Mouse (Mus musculus) 3T3-L1 (cell line): ENCODE data around the gene Plpp7.

Experiments
- DNase-seq: peaks from one replicate; pipeline ENCODE4 v3.0.0-alpha.2; 2015; ENCODE audit warnings: low read depth, low spot score

Plpp7 gene

DNA sequence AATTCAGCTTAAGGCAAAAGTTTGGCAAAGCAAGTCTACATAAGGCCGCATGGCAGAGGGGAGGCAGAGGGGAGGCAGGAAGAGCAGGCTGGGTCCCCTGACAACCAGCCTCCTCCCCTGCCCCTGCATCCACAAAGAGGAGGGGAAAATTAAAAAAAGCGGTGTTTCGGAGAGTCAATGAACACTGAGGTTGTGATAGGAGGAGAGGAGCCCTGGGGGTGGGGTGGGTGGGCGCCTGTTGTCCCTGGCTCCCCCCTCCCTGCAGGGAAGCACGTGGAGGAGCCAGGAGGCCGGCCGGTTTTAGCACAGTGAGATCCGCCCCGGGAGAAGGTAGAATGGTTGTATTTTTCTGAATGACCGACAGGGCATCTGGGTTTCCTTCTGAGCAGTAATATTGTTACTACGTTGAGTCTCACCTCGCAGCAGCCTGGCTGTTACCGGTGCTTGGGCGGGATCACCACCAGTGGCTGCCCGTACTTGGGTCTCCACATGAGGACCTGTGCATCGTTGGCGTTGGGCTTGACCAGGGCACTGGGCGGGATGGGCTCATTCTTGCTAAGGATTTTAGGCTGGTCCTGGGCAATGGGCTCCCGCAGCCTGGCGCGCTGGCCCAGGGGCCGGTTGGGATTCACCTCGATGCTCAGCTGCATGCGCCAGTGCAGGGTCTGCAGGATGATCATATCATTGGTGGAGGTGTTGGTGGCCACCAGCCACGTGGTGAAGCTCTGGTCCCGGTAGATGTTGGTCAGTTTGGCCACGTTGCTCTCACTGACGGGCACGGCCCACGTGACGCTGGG lies 26.3 kb upstream of the Plpp7 start:
- no peak for DNase-seq

DNA sequence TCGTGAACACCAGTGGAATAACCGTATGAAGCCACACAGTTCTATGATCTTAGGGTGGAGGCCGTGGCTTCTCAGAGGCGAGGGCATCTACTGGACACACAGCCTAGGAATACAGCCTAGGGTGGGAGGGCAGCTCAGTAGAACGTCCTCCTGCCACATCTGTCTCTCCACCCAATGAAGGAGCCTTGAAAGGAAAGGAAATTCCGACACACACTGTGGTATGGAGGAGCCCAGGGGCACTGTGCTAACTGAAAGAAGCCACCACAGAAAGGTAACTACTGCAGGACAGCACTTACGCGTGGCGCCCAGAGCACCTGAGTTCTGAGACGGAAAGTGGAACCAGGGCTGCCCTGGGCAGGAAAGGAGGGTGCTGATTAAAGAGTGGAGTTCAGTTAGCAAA lies 24.6 kb upstream of the Plpp7 start:
- no peak for DNase-seq

DNA sequence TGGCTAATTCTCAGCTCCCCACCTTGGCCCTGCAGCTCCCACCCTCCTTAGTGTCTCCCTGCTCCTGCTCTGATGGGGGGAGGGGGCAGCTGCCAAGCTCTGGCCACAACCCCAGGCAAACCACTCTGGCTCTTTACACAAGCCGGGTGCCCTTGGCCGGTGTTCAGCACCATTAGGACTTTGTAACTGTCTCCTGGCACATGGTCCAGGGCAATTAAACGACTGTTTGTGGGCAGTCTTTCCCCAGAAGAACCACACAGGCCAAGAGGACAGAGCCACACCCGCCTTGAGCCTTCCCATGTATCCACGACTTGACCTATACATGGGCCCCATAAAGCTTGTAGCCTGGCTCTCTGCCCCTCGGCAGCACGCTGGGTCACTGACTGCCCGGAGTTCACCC lies 20.9 kb upstream of the Plpp7 start:
- DNase-seq = no peak

DNA sequence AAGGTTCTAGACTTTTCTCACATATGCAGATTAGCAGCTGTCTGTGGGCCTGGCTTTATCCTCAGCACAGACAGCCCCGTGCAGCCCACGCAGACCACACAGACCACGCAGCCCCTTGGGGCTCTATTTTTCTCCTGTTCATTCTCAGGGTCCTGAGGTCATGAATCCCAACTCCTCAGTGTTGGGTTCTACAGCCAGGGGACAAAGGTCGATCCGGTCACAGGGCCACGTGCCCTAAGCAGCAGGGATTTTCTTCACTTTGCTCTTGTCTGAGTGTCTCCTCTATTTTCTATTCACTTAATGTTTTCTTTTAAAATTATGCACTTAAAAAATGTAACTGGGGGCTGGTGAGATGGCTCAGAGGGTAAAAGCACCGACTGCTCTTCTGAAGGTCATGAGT lies 20.0 kb upstream of the Plpp7 start:
- DNase-seq = no peak

DNA sequence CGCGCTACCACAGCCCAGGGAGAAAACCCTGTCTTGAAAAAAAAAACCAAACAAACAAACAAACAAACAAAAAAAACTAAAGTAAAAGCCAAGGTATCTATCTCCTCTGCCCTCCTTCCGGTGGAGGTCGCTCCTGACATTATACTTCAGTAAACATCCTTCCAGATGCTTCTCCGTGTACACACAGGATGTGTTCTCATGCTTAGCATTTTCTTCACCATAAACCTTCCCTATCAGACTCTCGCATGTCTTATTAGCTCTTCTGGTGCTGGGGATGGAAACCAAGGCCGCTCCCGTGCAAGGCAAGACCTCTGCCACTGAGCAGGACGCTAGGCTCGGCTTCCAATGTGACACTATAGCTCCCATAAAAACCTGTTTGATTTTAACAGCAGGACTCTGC lies 17.6 kb upstream of the Plpp7 start:
- DNase-seq = no peak

DNA sequence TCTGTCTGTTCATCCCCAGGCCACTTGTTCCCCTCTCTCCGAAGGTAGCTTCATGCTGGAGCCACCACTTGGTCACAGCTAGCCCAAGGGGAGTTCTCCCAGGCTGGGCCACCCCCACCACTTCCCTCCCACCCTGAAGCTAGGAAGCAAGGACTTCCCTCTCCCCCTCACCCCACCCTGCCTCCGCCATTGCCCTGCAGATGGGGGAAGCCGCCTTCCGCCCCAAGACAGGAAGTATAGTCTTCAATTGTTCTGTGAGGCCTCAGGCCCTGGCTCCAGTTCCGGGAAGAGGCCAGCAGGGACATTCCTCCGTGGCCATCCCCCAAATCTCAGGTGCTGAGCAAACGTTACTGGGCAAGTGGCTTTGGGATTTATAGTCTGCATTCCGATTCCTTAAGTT lies 16.8 kb upstream of the Plpp7 start:
- DNase-seq = no peak

DNA sequence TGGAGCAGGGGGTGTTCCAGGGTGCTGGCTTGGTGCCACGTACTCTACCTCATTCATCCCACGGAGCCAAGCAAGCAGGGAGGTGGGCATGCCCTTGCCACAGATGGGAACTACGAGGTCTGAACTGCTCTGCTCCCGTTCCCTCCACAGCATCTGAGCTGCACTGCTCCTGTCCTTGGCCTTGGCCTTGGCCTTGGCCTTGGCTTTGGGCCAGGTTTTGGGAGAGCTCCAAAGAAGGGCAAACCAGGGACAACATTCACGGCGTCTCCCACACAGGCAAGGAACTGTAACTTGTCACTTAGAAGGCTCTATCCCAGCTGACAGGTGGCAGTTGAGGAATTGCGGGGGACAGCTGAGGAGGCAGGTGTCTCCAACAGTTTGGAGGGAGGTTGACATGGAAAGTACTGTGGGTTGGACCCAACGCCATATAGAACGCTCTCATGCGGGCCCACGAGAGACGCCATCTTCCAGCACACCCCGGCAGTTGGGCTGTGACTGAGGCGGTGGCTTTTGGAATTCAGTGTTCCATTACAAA lies 16.1 kb upstream of the Plpp7 start:
- no peak for DNase-seq

DNA sequence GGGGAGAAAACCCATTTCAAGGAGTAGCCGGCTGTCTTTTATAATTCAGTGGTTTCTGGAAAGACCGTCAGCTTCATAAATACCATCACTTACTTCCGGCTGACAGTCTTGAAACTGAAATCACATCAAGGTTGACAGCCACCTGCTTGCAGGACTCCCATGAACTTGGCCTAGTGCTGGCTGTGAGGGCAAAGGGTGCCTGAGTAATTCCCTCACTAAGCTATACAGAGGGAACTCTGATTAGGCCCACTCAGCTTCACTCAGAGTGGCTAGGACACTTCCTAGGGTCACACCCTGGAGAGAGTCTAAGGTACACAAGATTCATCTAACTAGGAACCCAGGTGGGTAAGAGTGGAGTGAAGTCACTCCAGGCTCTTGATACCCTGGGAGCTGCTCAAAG lies 14.6 kb upstream of the Plpp7 start:
- no peak for DNase-seq

DNA sequence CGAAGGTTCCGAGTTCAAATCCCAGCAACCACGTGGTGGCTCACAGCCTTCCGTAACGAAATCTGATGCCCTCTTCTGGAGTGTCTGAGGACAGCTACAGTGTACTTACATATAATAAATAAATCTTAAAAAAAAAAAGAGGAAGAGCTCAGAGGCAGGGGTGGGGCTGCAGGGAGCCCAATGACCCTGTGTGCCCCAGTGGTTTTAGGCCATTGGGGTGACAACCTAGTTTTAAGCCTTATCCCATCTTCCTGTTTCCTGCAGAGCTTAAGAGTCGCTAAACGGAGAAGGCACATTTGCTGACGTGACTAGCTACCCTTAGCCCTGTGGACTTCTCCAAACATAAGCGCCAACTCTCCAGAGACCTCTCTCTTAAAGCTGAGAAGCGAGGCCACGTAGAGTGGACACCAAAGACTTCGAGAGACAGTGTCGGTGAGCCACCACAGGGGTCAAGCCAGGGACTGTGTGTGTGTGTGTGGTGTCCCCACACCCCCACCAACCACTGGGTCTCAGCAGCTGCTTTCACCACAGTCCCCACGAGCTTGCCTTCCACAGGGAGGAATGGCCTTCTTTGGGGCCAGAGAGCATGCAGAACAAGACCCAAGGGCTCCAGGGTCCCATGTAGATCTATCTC lies 13.9 kb upstream of the Plpp7 start:
- no peak for DNase-seq

DNA sequence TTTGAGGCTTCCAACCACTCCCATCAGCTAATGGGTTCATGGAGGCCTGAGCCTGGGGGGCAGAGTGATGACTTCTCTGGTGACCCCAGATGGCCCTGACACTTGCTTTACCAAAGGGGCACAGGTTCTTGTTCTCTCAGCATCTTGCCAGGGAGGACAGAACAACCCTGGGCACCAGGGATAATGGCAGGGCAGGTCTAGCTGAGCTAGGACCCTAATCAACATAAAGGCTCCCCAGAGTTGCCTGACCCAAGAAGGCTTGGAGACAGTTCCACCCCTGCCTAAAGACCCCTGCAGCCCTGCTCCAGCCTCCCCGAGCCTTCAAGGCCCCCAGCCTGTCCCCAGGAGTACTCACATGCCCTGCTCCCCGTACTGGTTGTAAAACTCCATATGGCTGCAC lies 13.1 kb upstream of the Plpp7 start:
- no peak for DNase-seq

DNA sequence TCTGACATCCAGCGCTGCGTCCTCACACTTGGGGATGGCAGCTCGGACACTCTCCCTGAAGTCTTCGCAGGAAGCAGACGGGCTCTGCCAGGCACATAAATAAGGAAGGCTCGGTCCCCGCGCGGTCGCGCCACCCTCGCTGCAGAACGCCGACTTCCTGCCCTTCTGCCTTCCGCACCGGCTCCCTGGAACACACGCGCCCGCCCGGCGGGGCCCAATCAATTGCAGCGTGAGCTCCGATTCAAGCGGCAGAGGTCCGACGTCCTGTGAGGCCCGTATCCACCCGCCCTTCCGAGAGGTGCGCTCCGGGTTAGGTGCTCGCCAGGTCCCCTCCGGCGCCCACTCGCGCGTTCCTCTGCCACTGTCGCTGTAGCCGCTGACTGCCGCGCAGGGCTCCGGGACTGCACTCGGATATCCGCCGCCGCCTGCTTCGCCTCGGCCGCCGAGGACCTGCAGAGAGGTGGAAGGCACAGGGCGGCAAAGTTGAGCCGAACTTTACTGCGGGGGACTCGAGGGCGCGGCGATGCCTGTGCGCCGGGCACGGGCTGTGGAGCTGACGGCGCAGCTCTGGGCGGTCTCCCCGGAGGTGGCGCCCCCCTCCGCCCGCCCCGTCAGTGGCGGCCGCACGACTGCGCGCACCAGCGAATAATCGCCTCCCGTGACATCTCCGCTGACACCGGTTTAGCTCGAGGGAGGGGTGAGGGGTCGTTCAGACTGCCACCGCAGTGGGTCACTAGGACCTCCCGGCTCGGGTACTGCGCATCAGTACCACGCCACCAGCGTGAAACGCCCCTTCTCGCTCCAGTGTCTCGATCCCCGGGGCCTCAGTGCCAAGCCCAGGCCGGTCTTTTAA lies 11.9 kb upstream of the Plpp7 start:
- no peak for DNase-seq

DNA sequence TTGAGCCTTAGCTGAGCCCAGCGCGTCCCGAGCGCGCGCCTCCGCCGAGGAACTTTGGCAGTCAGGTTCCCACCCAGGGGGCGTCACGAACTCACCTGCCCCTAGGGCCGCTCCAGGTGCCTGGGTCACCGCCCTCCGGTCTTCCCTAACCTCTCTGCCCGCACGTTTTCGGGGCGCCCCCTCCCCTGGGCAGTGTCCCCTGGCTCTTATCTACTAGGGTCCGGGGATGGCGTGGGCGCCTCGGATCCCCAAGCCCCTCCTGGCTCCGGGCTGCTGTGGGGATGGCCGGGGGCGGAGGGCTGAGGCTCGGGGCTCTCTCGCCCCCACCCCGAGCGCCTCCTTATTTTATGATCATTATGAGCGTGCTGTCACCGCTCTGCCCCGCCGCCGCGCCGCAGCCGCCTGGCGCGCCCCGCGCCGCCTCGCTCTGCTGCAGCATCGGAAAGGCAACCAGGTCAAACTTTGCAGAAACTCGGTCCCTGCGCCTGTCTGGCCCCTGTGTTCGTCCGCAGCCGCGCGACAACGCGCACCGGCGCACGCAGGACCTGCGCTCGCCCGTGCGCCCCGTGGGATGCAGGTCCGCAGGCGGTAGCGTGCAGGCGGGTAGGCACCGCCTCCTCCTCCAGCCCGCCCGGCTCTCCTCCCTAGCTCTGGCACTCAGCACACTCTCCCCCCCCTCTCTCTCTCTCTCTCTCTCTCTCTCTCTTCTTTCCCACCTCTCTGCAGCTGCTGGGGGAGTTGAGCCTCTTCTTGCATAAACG lies 11.0 kb upstream of the Plpp7 start, which contains the start of gene Fam78a:
Fam78a (minus strand) TSS at position 747 of the 761 bp plus-strand sequence.
- DNase-seq = no peak

DNA sequence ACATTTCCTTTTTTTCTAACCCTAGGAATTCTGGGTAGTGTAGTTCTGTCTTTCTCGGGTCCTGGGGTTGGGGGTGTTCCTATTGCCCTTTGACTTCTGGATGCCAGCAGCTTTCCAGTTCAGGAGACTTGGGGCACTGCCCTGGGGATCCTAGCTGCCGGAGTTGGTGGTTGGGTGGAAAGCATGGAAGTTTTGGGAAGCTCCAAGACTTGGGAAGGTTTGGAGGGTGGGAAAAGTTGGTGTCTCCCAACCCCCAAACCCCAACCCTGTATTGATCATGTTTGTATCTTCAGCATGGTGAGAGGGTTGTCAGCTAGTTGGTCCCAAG lies 10.5 kb upstream of the Plpp7 start:
- DNase-seq = no peak

DNA sequence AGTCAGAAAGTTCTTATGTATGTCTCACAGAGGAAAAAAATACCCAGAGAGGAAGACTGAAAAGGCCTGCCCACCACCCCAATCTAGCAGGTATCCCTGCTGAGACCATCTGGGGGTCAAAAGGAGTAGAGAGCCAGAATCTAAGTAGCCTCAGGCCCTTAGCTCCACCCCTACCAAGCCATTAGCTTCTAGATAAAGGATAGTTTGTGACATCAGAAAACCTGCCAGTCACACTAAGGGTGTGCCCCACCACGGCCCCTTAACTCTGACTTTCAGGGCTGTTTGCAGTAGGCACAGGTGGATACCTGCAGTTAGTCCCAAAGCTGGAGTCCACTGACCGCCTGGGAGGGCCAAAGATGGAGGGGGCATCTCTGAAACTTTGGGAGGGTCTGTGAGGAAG lies 10.1 kb upstream of the Plpp7 start:
- no peak for DNase-seq

DNA sequence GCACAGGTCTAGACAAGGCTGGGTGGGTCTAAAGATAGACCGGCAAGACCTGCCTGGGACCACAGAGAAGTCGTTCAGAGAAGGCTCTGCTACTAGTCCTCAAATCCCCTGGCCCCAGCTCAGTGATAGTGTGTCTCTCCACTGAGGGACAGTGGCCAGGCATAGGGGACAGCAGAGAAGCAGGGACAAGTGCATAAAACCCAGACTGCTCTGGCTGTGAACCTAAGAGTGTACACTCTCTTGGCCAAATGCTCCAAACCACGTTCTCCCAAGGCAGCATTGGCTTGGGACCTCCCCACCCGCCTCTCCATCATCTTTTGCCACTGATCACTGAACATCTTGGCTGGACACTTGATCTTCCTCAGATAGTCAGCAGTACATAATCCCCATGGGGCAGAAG lies 7.7 kb upstream of the Plpp7 start:
- no peak for DNase-seq

DNA sequence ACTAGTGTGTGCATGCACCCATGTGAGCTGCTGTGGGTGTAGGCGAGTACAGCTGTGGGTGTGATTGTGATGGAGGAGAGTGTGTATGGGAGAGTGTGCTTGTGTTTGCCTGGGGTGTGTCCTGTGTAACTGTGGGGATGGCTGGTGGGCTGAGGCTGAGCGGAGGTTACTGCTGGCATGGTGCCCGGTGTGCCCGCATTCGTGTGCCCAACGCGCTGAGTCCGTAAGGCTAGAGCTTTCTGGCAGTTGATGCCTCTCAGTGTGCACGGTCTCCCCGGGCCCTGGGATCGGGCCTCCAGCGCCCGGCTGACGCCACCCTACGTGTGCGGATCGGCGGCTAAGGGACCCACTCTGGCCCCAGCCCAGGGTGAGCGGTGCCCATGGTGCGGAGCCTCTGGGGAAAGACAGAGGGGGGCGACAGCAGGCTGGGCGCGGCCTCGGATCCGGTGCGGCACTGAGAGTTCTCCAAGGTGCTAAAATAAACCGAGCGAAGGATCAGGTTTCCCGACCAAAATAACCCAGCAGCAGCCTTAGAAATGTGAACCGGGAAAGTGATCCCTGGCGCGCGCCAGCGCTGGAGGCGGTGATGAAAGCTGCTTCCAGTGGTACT lies 6.9 kb upstream of the Plpp7 start:
- DNase-seq = no peak

DNA sequence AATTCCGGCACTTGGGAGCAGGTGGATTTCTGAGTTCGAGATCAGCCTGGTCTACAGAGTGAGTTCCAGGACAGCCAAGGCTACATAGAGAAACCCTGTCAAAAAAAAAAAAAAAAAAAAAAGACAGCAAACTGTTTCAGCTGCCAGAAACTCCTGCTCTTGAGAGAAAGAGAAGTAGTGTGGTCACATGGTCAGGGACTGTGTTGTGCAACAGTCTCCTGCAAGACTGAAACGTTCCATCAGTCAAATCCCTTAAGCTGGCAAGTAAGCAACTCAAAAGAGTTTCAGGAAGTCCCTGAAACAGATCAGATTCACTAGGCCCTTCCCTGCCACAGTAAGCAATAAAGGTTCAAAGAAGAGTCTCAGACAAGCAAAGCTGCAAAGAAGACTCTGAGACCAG lies 5.7 kb upstream of the Plpp7 start:
- DNase-seq = peak; percentile 18

DNA sequence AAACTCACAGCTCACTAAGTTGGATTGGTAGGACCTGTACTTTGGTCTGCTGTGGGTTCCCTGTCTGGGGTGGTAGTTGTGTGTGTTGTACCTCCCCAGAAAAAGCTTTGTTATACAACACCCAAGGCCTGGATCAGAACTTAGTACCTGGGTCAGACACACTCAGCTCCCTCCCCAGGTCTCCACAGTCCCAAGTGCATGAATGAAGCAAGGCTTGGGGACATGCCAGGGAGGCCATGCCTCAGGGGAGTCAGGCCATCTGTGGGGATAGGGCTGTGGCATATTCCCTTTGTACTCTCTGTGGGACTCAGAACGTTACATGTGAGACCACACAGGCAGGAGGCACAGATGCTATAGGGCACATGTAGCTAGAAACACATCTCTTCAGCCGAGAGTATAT lies 5.2 kb upstream of the Plpp7 start:
- DNase-seq = no peak

DNA sequence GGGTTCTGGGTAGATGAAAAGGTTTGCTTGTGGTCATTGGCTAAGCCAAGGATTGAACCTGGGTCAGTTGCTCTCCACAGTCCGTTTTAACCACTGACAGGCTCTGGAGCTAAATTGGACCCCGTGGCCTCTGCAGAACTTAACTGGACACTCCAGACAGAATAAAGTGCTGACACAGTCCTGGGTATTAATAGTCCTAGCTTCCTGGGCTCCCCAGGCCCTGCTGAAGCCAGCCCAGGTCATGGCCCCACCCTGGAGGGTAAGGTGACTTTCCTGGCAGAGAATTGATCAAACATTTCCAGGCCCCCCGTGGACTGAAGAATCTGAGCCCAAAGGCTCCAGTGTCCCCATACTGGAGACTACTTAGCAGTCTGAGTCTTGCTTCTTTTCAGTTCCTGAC lies 3.4 kb upstream of the Plpp7 start:
- no peak for DNase-seq

DNA sequence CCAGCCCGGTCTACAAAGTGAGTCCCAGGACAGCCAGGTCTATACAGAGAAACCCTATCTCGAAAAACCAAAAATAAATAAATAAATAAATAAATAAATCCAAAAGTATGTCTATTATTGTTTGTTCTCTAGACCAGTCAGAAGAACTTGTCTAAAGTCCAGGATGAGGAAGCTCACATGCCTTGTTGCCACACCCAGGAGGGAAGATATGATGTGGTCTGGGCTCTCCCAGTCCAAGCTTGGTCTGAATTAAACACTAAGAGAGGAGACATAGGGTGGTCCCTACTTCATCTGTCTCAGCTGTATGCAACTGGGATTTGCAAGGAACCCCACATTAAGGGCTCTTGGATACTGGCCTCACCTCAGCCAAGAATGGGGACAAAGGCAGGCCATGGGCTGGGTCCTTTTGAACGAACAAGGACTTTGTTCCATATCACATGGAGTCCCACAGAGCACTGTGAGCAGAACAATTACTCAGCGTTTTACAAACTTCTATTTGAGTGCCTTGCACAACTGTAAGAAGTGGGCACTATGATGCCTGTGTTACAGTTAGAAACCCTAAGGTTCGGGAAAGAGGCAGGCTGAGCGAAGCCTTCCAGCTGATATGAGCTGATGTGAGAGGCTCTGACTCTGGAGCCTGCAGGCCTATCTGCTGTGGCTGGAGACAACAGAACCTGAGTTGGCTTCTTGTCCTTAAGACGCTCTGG lies 1.2 kb upstream of the Plpp7 start:
- DNase-seq = no peak

DNA sequence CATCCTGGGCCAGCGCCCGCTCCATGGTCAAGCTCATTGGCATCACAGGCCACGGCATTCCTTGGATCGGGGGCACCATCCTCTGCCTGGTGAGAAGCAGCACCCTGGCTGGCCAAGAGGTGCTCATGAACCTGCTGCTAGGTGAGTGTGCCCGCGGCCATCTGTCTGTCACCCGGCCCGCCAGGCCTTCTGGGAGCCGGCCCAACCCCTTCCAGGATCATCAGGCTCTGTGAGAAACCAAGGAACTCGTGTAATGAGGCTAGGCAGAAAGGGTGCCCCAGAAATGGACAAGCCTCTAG lies 743 bp downstream of the Plpp7 start:
- DNase-seq = no peak
